In genomic region chr3:145650298-145651011, GRCm38 (mm10) we compare ENCODE assay signal across 8 mouse cellular contexts. TPM values are rescaled to one million over a fixed set of nuclear protein-coding genes. Genes with fewer than 3 reads are reported as not detected.
DNase-seq lines count a peak whose midpoint lies in the region; ATAC-seq and TF ChIP-seq lines count a peak whose summit lies in the region.

No protein-coding gene starts in this region.

- no peaks in the 10 kb centered on the region; the same call in 1 of the 2 replicates for H3K36me3 ChIP-seq in stomach, embryonic 14.5 days (ENCODE audit: control insufficient read depth, insufficient read depth, low read length)

- peak; percentile 78 for DNase-seq in 3T3-L1 (ENCODE audit: low read depth, low spot score)
- peak; percentile 99 for DNase-seq in heart, adult 11 months
- DNase-seq in kidney, adult 11 months = peak; percentile 72
- peak; percentile 53 for DNase-seq in lung, adult 2 months
- DNase-seq in left cerebral cortex, postnatal 36 days (ENCODE audit: low spot score in 2 of 2) = no peak
- no peak for DNase-seq in thymus, postnatal 4 days

- peak overlapping the region; percentile 41 for H3K4me3 ChIP-seq in cortical plate, adult 2 months (ENCODE audit: insufficient read depth, low read length)
- peak overlapping the region; percentile 81 for H3K4me3 ChIP-seq in lung, adult 2 months (replicated peaks; ENCODE audit: extremely low read depth, low read depth, low read length)
- H3K4me3 ChIP-seq in stomach, embryonic 14.5 days (ENCODE audit: low read depth, low read length) = peak overlapping the region; percentile 66

- no peak for ATAC-seq in stomach, embryonic 14.5 days (ENCODE audit: insufficient number of reproducible peaks, insufficient read depth, low FRiP score, low read depth)

- TF ChIP-seq CTCF in cortical plate, adult 2 months (IDR thresholded peaks at IDR 0.05; ENCODE audit: extremely low read depth, insufficient read depth, low read length) = no peak
- TF ChIP-seq CTCF in lung, adult 2 months (IDR thresholded peaks at IDR 0.05; ENCODE audit: insufficient read depth, low read length) = no peak

- intact Hi-C loops in left cerebral cortex, postnatal 36 days (cut with DNase I) = loop anchor here (5.0 kb wide), 1 partner anchor 182 kb away; no protein-coding TSS in a partner anchor

- H3K4me1 ChIP-seq in cortical plate, adult 2 months (ENCODE audit: control insufficient read depth, insufficient read depth, low read length) = peaks cover 2% of the 10 kb centered on the region; the same call in 1 of the 2 replicates
- peaks cover 8% of the 10 kb centered on the region for H3K4me1 ChIP-seq in lung, adult 2 months (ENCODE audit: control insufficient read depth, insufficient read depth, low read length)
- H3K4me1 ChIP-seq in stomach, embryonic 14.5 days (ENCODE audit: control insufficient read depth, insufficient read depth, low read length) = peaks cover 40% of the 10 kb centered on the region; the same call in 1 of the 2 replicates

- no peaks in the 10 kb centered on the region for H3K27me3 ChIP-seq in stomach, embryonic 14.5 days (ENCODE audit: control insufficient read depth, insufficient read depth, low read length)

- TF ChIP-seq POLR2A in cortical plate, adult 2 months (IDR thresholded peaks at IDR 0.05; ENCODE audit: extremely low read depth, insufficient read depth, low read length) = no peak
- TF ChIP-seq POLR2A in lung, adult 2 months (IDR thresholded peaks at IDR 0.05; ENCODE audit: borderline replicate concordance, extremely low read depth, low read depth, low read length) = peak; percentile 32; the same call in 1 of the 2 replicates

- no peak overlapping the region for H3K9ac ChIP-seq in stomach, embryonic 14.5 days (replicated peaks; ENCODE audit: low read depth, low read length)

- peak overlapping the region; percentile 53; the same call in 1 of the 2 replicates for H3K27ac ChIP-seq in cortical plate, adult 2 months (ENCODE audit: insufficient read depth, low read length)
- H3K27ac ChIP-seq in stomach, embryonic 14.5 days (ENCODE audit: low read length) = peak overlapping the region; percentile 91

- H3K9me3 ChIP-seq in stomach, embryonic 14.5 days (ENCODE audit: control insufficient read depth, low read depth, low read length) = no peaks in the 10 kb centered on the region

- peak overlapping the region; percentile 80 for H3K4me2 ChIP-seq in stomach, embryonic 14.5 days (replicated peaks; ENCODE audit: low read depth, low read length)

- WGBS in lung, adult 2 months = 1% methylated on average over 18 of the region's 18 CpGs
- 2% methylated on average over 18 of the region's 18 CpGs for WGBS in stomach, embryonic 14.5 days

RNA-seq across cellular contexts. Expression of gene Ccn1, which starts 0.7 kb away (rescaled TPM):
- 9.5 and 16.5 TPM in 2 replicates for polyA plus RNA-seq in cortical plate, adult 2 months (2012; rRNA removed)
- polyA plus RNA-seq in lung, adult 2 months (2012; rRNA removed) = 79.9 and 102 TPM in 2 replicates
- 20.9 and 25.8 TPM in 2 replicates for polyA plus RNA-seq in stomach, embryonic 14.5 days (2014; fragmentation: Nextera tagmentation; extraction: Ambion mirVana)
- 10 to 100 TPM in 1 of 2 experiments, 1 to 10 TPM in 1; 3.1 to 19.7 TPM for total RNA-seq in left cerebral cortex, postnatal 36 days (2021)

Comparison
In these comparisons a context has a peak if more than half of its experiments do, and no peak if none do; other contexts are left out.
1. DNase-seq: peak in 3T3-L1 (single experiment), heart, adult 11 months (single experiment), kidney, adult 11 months (single experiment) and lung, adult 2 months (single experiment); none in left cerebral cortex, postnatal 36 days (0 of 2) and thymus, postnatal 4 days (single experiment).
2. Peak in every context shown above with its lines, with median percentiles within 50 percentile points of each other: H3K4me3 ChIP-seq.